Mouse (Mus musculus) liver, postnatal 0 days (tissue): ENCODE data around the gene Chd2.

Source experiments
- CTCF ChIP-seq: sonication (generic); IDR thresholded peaks from 2 replicates; pipeline ENCODE4 v1.5.1; 2016; ENCODE audit warnings: antibody characterized with exemption, low read depth
- EP300 ChIP-seq: IDR thresholded peaks from 2 replicates; pipeline ENCODE4 v1.6.1; 2016; ENCODE audit warnings: antibody characterized with exemption, low read depth, mild to moderate bottlenecking

DNA sequence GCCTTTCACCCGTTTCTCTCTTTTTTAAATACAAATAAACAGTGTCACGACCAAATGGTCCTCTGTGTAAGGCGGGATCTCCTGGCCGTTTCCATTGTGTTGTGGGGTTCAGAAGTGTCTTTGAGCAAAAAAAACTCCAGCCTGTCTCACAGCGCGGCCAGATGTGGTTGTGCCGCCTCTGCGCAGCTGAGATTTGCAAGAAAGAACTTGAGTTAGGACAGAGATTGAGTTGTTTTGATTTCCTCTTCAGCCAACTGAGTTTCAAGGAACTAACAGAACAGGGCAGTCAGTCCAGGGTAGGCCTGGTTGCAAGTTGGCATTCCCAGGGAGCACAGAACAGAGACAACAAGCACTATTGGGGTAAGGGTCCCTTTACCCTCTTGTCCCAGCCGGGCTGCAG is 149.3 kb downstream of the Chd2 start:
- TF ChIP-seq CTCF (no peak), EP300 (no peak)
